Mouse (Mus musculus): ENCODE results near the gene Myo18a. TPM values are rescaled to one million over a fixed set of nuclear protein-coding genes. Genes with fewer than 3 reads are reported as not detected.

The Myo18a gene
- polyA plus RNA-seq, 1 experiment from 2014 or later, result 44.9 TPM

DNA sequence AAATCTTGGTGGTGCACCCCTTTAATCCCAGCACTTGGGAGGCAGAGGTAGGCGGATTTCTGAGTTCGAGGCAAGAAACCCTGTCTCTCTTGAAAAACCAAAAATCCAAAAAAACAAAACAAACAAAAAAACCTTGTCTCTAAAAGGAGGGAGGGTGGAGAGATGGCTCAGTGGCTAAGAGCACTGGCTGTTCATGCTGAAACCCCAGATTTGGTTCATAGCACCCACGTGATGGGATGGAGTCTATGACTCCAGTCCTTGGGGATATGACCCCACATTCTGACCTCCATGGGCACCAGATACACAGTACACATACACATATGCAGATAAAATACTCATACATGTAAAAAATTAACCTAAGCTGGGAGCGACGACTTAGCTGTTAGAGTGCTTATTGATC, 125.8 kb downstream of the Myo18a start:
- H3K9me3 ChIP-seq (replicated peaks; ENCODE audit: control insufficient read depth, low read length), result no peaks in the 10 kb centered on the region
- WGBS, result 78% methylated on average over 5 of the region's 5 CpGs
- no peak overlapping the region for H3K9ac ChIP-seq (ENCODE audit: low read length)
- no peak overlapping the region for H3K4me2 ChIP-seq (ENCODE audit: low read depth, low read length)
- no peak overlapping the region for H3K27ac ChIP-seq (ENCODE audit: low read length)
- H3K36me3 ChIP-seq (ENCODE audit: control insufficient read depth, insufficient read depth, low read length), result no peaks in the 10 kb centered on the region
- no peaks in the 10 kb centered on the region for H3K27me3 ChIP-seq (ENCODE audit: control insufficient read depth, insufficient read depth, low read length)
- H3K4me3 ChIP-seq (replicated peaks; ENCODE audit: low read length), result no peak overlapping the region
- H3K4me1 ChIP-seq (ENCODE audit: control insufficient read depth, insufficient read depth, low read length), result peaks cover 32% of the 10 kb centered on the region
- no peak for ATAC-seq (ENCODE audit: insufficient read depth, low FRiP score)

DNA sequence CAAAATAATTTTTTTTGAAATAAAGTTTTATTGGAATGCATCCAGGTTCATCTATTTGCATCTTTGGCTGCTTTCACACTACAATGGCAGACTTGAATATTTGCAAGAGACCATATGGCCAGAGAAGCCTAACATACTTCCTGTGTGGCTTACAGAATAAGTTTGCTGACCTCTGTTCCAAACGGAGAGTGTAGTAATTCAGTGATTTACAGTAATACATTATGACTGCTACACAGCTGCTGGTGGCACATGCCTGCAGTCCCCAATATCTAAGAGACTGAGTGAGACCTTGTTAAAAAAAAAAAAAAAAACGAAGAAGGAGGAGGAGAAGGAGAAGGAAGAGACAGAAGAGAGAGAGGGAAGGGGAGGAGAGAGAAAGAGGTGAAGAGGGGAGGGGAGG, 126.4 kb downstream of the Myo18a start:
- H3K36me3 ChIP-seq (ENCODE audit: control insufficient read depth, insufficient read depth, low read length), result no peaks in the 10 kb centered on the region
- no peaks in the 10 kb centered on the region for H3K27me3 ChIP-seq (ENCODE audit: control insufficient read depth, insufficient read depth, low read length)
- peaks cover 35% of the 10 kb centered on the region for H3K4me1 ChIP-seq (ENCODE audit: control insufficient read depth, insufficient read depth, low read length)
- no peak overlapping the region for H3K9ac ChIP-seq (ENCODE audit: low read length)
- no peak overlapping the region for H3K27ac ChIP-seq (ENCODE audit: low read length)
- H3K9me3 ChIP-seq (replicated peaks; ENCODE audit: control insufficient read depth, low read length), result no peaks in the 10 kb centered on the region
- no peak overlapping the region for H3K4me3 ChIP-seq (replicated peaks; ENCODE audit: low read length)
- H3K4me2 ChIP-seq (ENCODE audit: low read depth, low read length), result no peak overlapping the region
- WGBS, result 52% methylated on average over 2 of the region's 2 CpGs
- ATAC-seq (ENCODE audit: insufficient read depth, low FRiP score), result no peak

DNA sequence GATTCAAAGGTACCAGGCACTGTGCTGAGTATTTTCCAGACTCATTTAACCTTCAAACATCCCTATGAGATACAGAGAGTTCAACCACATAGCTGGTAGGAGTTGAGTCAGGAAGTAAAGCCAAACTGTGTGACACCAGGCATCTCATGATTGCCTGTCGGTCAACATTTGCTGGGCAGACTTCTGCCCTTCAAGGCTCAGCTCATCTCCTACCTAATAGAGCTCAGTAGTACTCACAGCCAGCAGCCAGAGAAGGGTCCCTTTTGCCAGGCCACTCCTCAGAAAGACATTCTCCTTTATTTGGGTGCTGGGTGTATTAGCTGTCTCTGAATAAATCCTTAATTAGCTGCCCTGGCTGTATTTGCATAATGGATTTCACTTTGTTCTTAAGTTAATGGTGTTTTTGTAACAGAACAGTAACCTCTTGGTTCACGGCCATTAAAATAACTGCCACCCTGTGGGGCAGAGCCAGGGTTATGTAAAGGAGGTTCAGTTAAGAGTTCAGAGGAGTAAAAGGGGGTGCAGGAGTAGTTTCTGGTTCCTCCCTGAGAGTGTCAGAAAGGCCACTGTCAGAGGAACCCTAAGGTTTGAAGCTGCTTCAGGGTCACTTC, 127.7 kb downstream of the Myo18a start:
- Histone ChIP-seq H3K4me1 (ENCODE audit: control insufficient read depth, insufficient read depth, low read length) (peaks cover 28% of the 10 kb centered on the region), H3K27ac (ENCODE audit: low read length) (no peak overlapping the region), H3K9me3 (replicated peaks; ENCODE audit: control insufficient read depth, low read length) (no peaks in the 10 kb centered on the region), H3K36me3 (ENCODE audit: control insufficient read depth, insufficient read depth, low read length) (no peaks in the 10 kb centered on the region), H3K27me3 (ENCODE audit: control insufficient read depth, insufficient read depth, low read length) (no peaks in the 10 kb centered on the region), H3K4me2 (ENCODE audit: low read depth, low read length) (no peak overlapping the region), H3K9ac (ENCODE audit: low read length) (no peak overlapping the region), H3K4me3 (replicated peaks; ENCODE audit: low read length) (no peak overlapping the region)
- 79% methylated on average over 2 of the region's 2 CpGs for WGBS
- ATAC-seq (ENCODE audit: insufficient read depth, low FRiP score), result no peak

DNA sequence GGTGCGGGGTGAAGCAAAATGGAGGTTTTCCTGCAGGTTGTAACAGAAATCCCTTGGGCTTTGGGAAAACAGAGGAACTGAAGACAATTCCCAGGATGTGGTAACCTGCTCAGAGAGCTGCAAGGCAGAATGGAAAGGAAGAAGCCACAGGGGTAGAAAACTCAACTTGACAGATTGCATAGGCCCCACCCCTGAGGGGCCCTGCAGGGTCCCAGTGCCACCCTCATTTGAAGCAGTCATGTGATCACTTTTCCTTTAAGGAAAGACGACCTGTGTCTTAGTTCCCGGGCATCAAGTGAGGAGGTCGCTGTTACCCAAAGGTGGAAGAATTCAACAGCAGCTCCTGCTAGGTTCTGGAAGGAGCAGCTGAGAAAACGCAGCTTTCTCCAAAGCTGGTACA, 129.8 kb downstream of the Myo18a start:
- Histone ChIP-seq H3K27me3 (ENCODE audit: control insufficient read depth, insufficient read depth, low read length) (0 out of 2 replicates have a peak, but pooled peaks cover 5% of the 10 kb centered on the region), H3K36me3 (ENCODE audit: control insufficient read depth, insufficient read depth, low read length) (no peaks in the 10 kb centered on the region), H3K9ac (ENCODE audit: low read length) (no peak overlapping the region), H3K4me2 (ENCODE audit: low read depth, low read length) (peak overlapping the region; percentile 18), H3K9me3 (replicated peaks; ENCODE audit: control insufficient read depth, low read length) (no peaks in the 10 kb centered on the region), H3K27ac (ENCODE audit: low read length) (peak overlapping the region; percentile 87), H3K4me3 (replicated peaks; ENCODE audit: low read length) (peak overlapping the region; percentile 21), H3K4me1 (ENCODE audit: control insufficient read depth, insufficient read depth, low read length) (peaks cover 32% of the 10 kb centered on the region)
- WGBS, result 25% methylated on average over 5 of the region's 5 CpGs
- ATAC-seq (ENCODE audit: insufficient read depth, low FRiP score), result no peak

DNA sequence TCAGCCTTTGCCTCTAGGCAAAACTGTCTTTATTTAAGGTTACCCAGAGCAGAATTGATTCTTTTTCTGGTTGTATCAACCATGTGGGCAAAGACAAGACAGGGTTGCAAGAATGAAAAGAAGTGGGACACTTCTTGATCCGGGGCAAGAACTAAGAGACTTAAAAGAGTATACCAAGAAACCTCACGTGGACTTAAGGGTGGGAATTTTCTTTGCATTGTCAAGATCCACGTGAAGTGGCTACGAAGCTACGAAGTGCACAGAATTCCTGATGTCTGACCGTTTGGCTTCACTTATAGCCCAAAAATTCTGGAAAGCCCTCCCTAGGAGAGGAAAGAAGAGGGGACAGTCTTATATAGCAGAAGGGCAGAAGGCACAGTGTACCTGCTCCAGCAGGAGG, 130.2 kb downstream of the Myo18a start:
- Histone ChIP-seq H3K9ac (ENCODE audit: low read length) (peak overlapping the region; percentile 47; the same call in 1 of the 2 replicates), H3K4me3 (replicated peaks; ENCODE audit: low read length) (peak overlapping the region; percentile 21)
- 42% methylated on average over 6 of the region's 6 CpGs for WGBS

GRCm38 (mm10) chr11:77893787-77894718, 131.0 kb downstream of the Myo18a start, which contains the start of gene Pipox:
Gene Pipox, minus strand, starts transcription at chr11:77894096.
- ATAC-seq (ENCODE audit: insufficient read depth, low FRiP score), result peak; percentile 90
- Histone ChIP-seq H3K36me3 (ENCODE audit: control insufficient read depth, insufficient read depth, low read length) (no peaks in the 10 kb centered on the region), H3K27ac (ENCODE audit: low read length) (peak within 1 kb of the TSS; percentile 87), H3K4me2 (ENCODE audit: low read depth, low read length) (peak within 1 kb of the TSS; percentile 18), H3K4me3 (replicated peaks; ENCODE audit: low read length) (peak within 1 kb of the TSS; percentile 21), H3K27me3 (ENCODE audit: control insufficient read depth, insufficient read depth, low read length) (0 out of 2 replicates have a peak, but pooled peaks cover 5% of the 10 kb centered on the region), H3K4me1 (ENCODE audit: control insufficient read depth, insufficient read depth, low read length) (peaks cover 29% of the 10 kb centered on the region), H3K9ac (ENCODE audit: low read length) (peak within 1 kb of the TSS; percentile 47), H3K9me3 (replicated peaks; ENCODE audit: control insufficient read depth, low read length) (no peaks in the 10 kb centered on the region)
- 23% methylated on average over 11 of the region's 11 CpGs for WGBS

More for the DNA sequence above, 130.2 kb downstream of the Myo18a start:
- no peaks in the 10 kb centered on the region for H3K36me3 ChIP-seq (ENCODE audit: control insufficient read depth, insufficient read depth, low read length)
- H3K9me3 ChIP-seq (replicated peaks; ENCODE audit: control insufficient read depth, low read length), result no peaks in the 10 kb centered on the region
- H3K4me1 ChIP-seq (ENCODE audit: control insufficient read depth, insufficient read depth, low read length), result peaks cover 32% of the 10 kb centered on the region
- peak overlapping the region; percentile 18 for H3K4me2 ChIP-seq (ENCODE audit: low read depth, low read length)
- peak overlapping the region; percentile 87 for H3K27ac ChIP-seq (ENCODE audit: low read length)
- ATAC-seq (ENCODE audit: insufficient read depth, low FRiP score), result no peak
- 0 out of 2 replicates have a peak, but pooled peaks cover 5% of the 10 kb centered on the region for H3K27me3 ChIP-seq (ENCODE audit: control insufficient read depth, insufficient read depth, low read length)

- Histone ChIP-seq H3K4me1 (ENCODE audit: control insufficient read depth, insufficient read depth, low read length) (peaks cover 28% of the 10 kb centered on the region), H3K4me3 (replicated peaks; ENCODE audit: low read length) (no peak overlapping the region), H3K4me2 (ENCODE audit: low read depth, low read length) (no peak overlapping the region), H3K27me3 (ENCODE audit: control insufficient read depth, insufficient read depth, low read length) (0 out of 2 replicates have a peak, but pooled peaks cover 5% of the 10 kb centered on the region), H3K36me3 (ENCODE audit: control insufficient read depth, insufficient read depth, low read length) (no peaks in the 10 kb centered on the region), H3K9me3 (replicated peaks; ENCODE audit: control insufficient read depth, low read length) (no peaks in the 10 kb centered on the region), H3K27ac (ENCODE audit: low read length) (no peak overlapping the region), H3K9ac (ENCODE audit: low read length) (no peak overlapping the region)
- 84% methylated on average over 2 of the region's 2 CpGs for WGBS
- ATAC-seq (ENCODE audit: insufficient read depth, low FRiP score), result no peak
Measured at GRCm38 (mm10) chr11:77894967-77895366, 131.9 kb downstream of the Myo18a start.

DNA sequence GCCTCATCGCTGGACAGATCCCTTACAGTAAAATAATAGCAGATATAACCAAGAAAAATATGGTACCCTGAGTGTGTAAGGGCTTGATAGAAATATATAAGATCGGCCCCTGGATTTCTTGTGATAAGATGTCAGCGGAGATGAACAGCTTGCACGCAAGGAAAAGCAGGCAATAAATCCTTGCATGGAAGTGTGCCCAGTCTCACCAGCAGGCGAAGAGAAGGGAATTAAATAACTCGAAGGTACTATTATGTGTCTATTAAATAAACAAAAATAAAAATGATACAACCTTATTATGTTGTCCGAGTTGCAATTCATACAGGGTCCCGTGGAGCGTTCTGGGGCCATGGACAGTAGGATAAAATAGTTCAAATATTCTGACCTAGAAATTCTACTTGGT, 133.0 kb downstream of the Myo18a start:
- WGBS, result 73% methylated on average over 9 of the region's 9 CpGs
- no peak overlapping the region for H3K4me3 ChIP-seq (replicated peaks; ENCODE audit: low read length)
- no peak overlapping the region for H3K9ac ChIP-seq (ENCODE audit: low read length)
- H3K4me1 ChIP-seq (ENCODE audit: control insufficient read depth, insufficient read depth, low read length), result peaks cover 28% of the 10 kb centered on the region
- H3K27me3 ChIP-seq (ENCODE audit: control insufficient read depth, insufficient read depth, low read length), result 0 out of 2 replicates have a peak, but pooled peaks cover 5% of the 10 kb centered on the region
- no peak overlapping the region for H3K4me2 ChIP-seq (ENCODE audit: low read depth, low read length)
- H3K36me3 ChIP-seq (ENCODE audit: control insufficient read depth, insufficient read depth, low read length), result no peaks in the 10 kb centered on the region
- ATAC-seq (ENCODE audit: insufficient read depth, low FRiP score), result no peak
- H3K9me3 ChIP-seq (replicated peaks; ENCODE audit: control insufficient read depth, low read length), result no peaks in the 10 kb centered on the region
- H3K27ac ChIP-seq (ENCODE audit: low read length), result no peak overlapping the region

GRCm38 (mm10) chr11:77896480-77896819, 133.4 kb downstream of the Myo18a start:
- peaks cover 28% of the 10 kb centered on the region for H3K4me1 ChIP-seq (ENCODE audit: control insufficient read depth, insufficient read depth, low read length)
- no peak overlapping the region for H3K27ac ChIP-seq (ENCODE audit: low read length)
- H3K9ac ChIP-seq (ENCODE audit: low read length), result no peak overlapping the region
- ATAC-seq (ENCODE audit: insufficient read depth, low FRiP score), result no peak
- H3K4me2 ChIP-seq (ENCODE audit: low read depth, low read length), result no peak overlapping the region
- WGBS, result 48% methylated on average over 6 of the region's 6 CpGs
- no peak overlapping the region for H3K4me3 ChIP-seq (replicated peaks; ENCODE audit: low read length)
- H3K9me3 ChIP-seq (replicated peaks; ENCODE audit: control insufficient read depth, low read length), result no peaks in the 10 kb centered on the region
- 0 out of 2 replicates have a peak, but pooled peaks cover 5% of the 10 kb centered on the region for H3K27me3 ChIP-seq (ENCODE audit: control insufficient read depth, insufficient read depth, low read length)
- H3K36me3 ChIP-seq (ENCODE audit: control insufficient read depth, insufficient read depth, low read length), result no peaks in the 10 kb centered on the region
